Mouse (Mus musculus) adrenal gland, postnatal 36 days (tissue): ENCODE measurements around the gene Dlx3. TPM values are rescaled to one million over a fixed set of nuclear protein-coding genes. Genes with fewer than 3 reads are reported as not detected.
A peak's percentile ranks its signal among the peaks of the same experiment; 100 is the strongest.

Source experiments
- DNase-seq, 2 experiments: peaks; one replicate each; pipeline ENCODE4 v3.0.0; 2021; ENCODE audit warnings: mixed read lengths in 1 of 2
- long read RNA-seq, 2 experiments: library from polyadenylated mRNA; stranded (forward); transcript quantifications; one replicate each; pipeline ENCODE4 v2.0.0; 2021; ENCODE audit warnings: borderline sequencing depth in 2 of 2
- total RNA-seq, 2 experiments: library from RNA; stranded (reverse); gene quantifications; 2 replicates each; pipeline ENCODE4 v1.2.3; 2021

Gene Dlx3
- total RNA-seq, result not detected
- long read RNA-seq, experiment 1, result 0 reads
- long read RNA-seq, experiment 2, result 0 reads

DNA sequence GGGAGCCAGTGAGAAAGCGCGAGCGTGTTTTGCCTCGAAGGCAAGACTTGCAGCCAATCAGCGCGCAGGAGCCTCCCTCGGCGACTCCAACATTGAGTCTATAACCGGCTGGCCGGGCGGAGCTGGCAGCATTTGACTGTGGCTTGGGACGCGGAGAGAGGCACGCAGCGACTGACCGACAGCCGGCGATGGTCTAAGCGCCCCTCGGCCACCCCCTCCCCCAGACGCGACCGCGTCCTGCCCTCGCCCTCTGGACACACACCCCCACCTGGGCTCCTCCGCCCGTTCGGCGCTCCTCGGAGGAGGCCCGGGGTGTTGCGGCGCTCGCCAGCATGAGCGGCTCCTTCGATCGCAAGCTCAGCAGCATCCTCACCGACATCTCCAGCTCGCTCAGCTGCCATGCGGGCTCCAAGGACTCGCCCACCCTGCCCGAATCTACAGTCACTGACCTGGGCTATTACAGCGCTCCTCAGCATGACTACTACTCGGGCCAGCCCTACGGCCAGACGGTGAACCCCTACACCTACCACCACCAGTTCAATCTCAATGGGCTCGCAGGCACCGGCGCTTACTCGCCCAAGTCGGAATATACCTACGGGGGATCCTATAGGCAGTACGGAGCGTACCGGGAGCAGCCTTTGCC lies at the start of gene Dlx3:
Gene Dlx3 (plus strand): TSS at position 130 of the 643 bp plus-strand sequence.
- peak; percentile 51 to 61 for DNase-seq

DNA sequence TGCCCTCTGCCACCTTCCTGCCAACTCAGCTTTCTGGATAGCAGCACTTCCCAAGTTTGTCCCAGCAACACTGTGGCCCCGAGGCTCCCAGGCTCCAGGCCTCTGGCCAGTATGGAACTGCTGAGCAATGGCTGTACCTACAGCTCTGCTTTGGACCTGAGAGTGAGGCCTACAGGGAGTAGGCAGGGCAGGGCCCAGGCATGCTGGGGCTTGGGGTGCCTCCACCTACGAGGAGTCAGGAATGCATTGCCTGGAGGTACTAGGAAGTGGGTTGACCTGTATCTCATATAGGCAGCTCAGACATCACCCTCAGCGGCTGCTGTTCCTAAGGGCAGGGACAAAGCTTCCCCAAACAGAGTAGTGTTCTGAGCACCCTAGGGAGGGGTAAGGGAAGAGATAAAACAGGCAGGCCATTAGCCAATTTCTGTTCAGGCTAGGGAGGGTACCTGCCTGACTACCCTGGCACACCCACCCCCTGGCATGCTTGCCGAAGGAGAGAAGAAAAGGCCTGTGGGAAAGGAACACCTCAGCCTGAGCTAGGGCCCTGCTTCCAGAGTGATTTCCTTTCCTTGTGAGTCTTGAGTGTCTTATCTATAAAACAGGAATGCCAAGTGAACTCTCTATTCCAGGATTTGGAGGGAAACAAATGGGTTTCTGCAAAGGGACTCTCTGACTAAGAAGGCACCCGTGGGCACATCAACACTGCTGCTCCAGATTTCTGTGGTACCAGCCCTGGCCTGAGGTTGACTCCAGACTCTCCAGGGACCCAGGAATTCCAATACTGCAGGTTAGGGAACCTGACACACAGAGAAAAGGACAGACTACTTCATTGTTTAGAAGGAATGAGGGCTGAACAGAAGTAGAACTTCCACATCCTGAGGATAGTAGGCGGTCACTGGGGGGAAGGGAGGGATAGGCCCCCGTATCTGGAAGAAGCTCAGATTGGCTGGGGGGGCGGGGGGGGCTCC lies 49.5 kb upstream of the Dlx3 start:
- DNase-seq, result no peak

DNA sequence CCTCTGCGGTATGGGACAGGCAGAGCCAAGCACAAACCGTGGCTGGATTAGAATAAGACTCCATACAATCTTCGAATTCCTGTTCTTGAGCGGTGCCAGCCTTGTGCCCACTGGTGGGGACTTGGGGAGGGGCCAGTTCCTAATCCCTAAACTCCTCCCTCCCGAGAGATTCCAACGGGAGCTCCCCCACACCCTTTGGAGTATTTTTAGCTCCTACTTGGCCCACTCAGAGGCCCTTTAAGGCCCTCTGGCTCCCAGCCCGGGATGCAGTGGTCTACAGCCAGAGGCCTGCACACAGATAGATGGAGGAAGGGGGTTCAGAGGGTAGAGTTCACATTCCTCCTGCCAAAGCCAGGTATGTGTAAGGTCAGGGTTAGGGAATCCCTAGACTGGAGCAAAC lies 48.7 kb upstream of the Dlx3 start:
- no peak for DNase-seq

DNA sequence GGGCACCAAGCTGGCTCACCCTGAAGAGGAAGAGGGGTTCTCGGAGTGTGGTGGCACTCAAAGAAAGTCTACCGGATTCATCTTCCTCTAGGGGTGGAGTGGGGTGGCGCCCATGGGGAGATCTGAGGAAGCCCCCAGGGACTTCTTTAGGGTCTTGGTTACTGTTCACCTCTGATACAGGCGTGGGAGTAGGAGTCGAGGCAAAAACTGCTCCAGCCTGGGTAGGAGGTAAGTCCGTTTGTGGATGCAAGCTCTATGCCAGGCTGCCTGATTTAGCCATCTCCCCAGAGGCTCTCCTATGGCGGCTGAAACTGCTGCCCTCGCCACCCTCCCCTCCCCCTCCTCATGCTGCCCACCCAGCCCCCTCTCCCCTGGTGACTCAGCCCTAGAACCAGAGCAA lies 47.8 kb upstream of the Dlx3 start:
- no peak for DNase-seq

DNA sequence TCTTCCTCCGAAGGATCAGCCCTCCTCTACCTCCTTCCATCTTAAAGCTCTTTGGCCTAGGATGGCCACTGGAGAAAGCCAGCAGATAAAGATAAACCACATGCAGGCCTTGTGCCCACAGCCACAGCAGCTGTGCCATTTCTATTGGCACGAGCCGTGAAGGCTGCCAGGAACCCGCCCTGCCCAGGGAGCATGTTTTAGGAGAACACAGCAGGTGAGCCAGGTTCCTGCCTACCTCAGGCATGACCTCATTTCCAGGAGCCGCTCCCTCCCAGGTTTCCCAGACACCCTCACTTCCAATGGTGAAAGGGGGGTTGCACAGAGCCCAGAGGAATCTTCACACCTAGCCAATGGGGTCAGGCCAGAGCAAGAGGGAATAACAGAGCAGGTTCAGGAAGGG lies 47.1 kb upstream of the Dlx3 start:
- no peak for DNase-seq

DNA sequence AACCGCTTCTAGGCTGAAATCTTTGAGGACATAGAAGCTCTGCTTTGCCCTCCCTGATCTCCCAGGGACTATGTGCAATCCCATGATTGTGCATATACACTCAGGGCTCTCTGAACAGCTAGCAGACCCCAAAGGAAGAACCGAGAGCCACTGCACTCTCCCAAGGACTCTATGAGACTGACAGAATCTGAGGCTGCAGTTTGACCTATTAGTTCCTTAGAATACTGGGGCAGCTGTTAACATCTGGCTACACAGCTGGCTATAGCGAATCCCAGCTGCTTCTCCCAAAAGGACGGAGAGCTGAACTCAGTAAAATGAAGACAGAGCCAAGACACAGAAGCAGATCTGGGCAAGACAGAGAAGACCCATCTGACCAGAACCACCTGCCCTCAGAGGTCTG lies 46.1 kb upstream of the Dlx3 start:
- no peak for DNase-seq

DNA sequence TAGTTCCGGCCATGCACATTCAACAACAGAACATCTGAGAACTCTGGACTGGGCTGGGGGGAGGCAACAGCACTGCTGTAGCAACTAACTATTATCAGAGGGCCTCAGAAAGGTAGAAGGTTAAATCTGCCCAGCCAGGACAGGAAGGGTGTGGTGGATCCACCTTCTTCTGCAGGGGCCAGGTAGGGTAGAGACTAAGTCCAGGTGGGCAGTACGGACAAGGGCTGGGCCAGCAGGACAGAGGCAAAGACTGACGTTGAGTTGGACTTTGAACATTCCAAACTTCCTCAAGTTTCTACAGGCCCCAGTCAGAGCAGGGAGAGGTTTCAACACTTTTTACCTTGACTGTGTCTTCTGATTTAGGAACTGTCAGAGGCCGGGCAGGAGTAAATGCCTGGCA lies 45.2 kb upstream of the Dlx3 start:
- no peak for DNase-seq

DNA sequence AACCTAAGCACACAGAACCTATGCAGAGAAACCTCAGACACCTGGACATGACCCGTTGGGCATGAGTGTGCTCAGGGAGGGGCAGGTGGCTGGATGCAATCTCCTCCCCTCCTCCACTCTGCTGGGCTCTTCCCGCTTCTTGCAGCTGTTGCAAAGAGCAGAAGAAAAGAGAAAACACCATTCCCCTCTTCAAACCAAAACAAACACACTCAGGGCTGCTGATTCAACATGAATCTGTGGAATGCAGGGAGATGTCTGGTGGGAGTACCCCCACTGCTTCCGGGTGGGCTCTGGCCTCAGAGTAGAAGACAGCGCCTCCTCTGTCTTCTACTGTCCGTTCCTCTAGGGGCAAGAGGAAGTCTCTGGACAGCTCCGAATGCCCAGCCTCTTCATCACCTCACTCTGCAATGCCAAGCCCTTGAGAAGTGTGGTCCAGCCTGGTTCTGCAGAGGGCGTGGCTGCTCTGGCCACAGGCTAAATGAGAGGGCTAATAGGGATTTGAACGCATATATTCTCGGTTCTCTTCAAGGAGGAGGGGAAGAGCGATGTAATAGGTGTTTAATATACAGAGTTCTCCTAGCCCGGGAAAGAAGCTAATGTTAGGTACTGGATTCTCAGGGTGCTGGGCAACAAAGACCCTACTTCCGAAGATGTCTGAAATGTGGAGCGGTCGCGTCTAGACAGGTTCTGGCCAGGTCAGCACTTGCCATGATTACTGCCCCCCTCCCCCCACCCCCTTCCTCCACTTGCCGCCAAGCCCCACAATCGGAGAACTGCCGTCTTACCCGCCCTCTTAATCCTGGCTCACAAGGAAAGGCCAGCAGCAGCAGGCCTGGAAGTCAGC lies 44.5 kb upstream of the Dlx3 start:
- no peak for DNase-seq

DNA sequence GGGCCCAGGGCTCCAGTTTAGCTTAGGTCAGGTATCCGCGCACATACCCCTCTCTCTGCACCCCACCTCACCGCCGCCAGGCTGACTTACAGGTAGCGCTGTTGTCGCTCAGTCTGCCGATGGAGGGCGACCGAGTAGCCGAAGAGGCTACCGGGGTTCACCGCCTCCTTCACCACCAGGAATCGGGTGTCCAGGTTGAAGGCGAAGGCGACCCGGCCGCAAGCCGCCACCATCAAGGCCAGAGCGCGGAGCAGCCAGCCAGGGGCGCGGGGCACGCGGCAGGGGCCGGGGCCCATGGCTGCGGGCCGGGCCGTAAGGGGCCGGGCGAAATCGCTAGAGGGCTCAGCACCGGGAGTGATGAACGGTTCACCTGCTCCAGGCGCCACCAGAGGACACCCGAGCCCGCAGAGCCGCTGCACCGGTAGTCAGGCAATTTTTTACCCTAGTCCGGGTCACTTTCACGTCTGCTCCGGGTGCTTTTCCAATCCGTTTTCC lies 43.8 kb upstream of the Dlx3 start:
- DNase-seq, result peak; percentile 66 to 76

DNA sequence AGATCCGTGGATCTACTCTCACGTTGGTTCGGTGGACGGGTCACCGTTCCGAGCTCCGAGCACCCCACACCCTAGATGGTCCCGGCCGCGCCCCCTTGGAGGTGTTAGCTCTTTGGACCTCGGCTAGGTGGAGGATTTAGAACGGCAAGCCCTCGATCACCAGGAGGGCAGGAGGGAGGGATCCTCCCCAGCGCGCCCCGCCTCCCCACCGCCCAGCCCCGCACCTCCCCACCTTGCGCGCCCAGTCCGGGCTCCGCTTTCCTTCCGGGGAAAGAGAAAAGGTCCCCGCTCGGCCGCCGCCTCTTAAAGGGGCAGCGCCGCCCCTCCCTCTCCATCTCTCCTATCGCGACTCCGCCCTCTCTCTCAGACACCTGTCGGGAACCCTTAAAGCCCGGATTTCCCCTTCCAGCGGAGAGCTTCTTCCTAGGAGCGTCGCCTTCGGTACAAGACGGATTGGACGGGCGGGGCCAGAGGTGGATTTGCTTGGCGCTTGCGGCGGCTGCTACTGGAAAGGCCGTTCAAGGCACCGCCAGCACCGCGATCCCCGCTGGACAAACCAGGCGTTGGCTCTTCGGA lies 43.3 kb upstream of the Dlx3 start, which contains the start of gene Itga3:
Gene Itga3 (minus strand): TSS at position 266 of the 576 bp plus-strand sequence.
- DNase-seq, result peak; percentile 88 to 90

DNA sequence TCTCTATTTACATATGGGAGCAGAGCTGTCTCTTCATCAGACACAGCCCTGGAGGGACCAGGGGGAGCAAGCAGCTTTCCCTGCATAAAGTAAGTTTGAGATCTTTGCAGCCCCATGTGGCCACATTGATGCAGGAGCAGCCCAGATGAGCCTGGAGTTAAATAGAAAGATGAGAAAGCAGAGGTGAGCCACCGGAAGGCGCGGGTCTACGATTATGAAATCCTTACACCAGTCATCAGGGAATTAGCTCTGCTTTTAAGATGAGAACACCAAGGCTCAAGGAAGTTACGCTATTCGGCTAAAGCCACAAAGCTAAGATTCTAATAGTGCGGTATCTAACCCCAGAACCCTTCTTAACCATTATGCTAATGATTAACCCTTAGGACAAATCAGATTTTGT lies 42.0 kb upstream of the Dlx3 start:
- no peak for DNase-seq

DNA sequence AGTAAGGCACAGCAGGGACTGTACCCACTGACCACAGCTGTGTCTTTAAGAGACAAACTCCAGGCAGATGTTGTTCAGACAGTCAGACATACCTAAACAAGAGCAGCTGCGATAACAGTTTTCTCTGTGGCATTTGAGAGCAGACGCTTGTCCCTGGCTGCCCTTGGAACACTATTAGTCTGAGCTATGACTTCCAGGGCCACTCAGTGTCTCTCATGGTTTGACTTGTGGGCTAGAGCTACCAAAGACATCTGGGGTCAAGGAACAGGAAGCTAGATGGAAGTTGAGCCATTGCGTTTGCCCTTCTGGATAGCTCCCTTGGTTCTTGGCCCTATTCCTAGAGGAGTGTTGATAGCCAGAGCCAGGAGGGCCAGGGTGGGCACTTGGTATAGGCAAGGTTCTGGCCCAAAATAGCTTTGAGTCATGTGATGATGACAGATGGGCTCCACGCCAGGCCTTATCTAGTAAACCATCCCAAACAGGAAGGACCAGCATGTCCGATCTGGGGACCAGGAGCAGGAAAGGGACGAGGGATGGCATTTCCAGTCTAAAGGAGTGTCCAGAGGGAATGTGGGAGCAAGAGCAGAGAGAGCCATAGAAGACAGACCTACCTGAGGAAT lies 40.6 kb upstream of the Dlx3 start:
- peak; percentile 75 to 78 for DNase-seq

DNA sequence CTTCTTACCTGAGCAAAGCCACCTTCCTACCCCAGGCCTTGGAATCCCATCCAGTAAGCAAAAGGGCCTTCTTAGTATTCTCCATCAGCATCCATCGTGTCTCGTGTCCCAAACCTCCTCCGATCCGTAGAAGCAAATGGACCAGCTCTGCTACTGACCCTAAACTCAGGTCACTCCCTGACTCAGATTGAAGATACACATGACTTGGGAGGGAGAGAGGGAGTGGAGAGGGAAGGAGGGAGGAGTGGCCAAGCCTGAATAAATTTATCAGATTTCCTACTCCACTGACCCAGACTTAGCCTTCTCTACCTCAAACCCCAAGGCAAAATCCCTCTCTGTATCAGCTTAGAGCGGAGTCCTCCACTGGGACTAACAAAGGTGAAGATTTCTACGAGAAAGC lies 39.1 kb upstream of the Dlx3 start:
- no peak for DNase-seq

DNA sequence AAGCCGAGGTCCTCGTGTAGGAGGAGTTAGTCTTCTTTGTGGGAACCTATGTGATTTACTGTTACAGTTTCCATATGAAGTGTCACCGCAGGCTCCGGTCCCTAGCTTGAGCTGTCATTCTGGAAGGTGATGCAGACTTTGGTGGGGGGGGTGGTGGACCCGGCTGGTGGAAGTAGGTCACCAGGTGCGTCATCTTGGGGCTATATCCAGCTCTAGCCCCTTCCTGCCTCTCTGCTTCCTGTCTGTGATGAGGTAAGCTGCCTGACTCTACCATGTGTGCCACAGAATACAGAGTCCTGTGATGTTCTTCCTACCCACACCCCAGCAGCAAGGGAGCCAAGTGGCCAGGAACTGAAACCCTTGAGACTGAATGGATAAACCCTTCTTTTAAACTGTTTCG lies 37.0 kb upstream of the Dlx3 start:
- DNase-seq, result no peak

DNA sequence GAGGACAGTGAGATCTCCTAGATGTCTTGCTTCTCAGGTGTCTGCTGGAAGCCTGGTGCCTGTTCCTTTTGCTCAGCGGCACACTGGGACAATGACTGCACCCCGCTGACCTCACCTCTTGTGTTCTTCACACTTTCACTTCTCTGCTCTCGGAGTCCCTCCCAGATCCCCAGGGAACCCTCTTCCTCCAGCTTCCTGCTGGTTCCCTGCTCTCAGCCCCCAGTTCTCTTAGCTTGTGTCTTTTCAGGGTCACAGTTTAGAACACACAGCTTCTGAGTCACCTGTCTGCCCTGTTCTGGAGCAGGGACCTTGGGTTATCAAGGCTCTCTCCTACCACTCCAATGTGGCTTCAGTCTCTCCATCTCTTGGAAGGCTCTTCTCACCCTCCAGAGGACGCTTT lies 35.7 kb upstream of the Dlx3 start:
- peak in 1 of 2 experiments; percentile 42 for DNase-seq

DNA sequence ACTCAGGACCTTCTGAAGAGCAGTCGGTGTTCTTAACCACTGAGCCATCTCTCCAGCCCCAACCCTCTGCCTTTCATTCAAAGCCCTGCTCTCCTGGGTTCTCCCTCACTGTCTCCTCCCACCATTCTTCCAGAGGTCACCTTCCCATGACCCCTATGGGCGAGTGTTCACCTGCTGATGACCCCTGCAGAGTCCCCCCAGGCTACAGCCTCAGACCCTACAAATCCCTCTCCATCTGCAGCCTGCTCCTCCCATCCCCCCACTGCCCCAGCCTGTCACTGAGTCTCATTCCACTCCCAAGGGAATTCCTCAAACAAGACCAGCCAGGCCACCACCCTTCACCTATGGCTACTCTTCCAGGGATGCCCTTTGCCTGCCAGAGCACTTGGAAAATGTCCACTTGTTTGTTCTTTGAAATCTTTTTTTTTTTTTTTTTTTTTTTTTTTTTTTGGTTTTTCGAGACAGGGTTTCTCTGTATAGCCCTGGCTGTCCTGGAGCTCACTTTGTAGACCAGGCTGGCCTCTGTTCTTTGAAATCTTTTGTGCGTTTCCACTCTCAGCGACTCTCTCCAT lies 35.0 kb upstream of the Dlx3 start:
- no peak for DNase-seq

DNA sequence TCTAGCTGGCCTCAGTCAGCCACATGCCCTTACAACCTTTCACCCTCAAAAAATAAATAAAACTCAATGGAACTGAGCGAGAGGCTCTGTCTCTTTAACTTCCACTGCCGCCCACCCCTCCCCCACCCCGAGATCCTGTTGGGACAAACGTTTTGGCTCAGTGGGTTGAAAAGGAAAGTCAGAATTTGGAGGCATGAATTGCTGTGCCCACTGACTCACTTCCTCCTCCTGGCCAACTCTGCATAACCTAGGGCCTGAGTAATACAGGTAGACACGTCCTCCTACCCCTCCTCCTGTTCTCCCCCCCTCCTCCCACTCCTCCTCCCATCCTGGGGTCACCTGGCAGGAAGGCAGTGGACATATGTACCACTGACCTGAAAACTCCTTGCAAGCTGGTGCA lies 34.2 kb upstream of the Dlx3 start:
- no peak for DNase-seq

DNA sequence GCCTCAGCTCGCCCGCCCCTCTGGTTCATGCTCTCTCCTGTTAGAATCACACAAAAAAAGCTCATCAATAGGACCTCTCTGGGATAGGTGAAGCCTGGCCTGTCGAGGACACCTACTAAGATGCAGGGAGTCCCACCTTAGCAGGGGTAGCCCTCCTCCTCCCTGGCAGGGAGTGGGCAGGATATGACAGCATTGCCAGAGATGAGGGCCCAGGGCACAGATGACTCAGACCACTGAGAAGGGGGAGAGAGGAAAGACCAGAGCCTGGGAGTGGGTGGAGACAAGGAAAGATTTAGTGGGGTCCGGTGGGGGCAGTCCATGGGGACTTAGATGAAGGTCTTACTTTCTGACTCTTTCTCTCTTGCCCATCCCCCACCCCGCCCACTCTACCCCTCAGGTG lies 33.7 kb upstream of the Dlx3 start:
- peak in 1 of 2 experiments; percentile 50 for DNase-seq

DNA sequence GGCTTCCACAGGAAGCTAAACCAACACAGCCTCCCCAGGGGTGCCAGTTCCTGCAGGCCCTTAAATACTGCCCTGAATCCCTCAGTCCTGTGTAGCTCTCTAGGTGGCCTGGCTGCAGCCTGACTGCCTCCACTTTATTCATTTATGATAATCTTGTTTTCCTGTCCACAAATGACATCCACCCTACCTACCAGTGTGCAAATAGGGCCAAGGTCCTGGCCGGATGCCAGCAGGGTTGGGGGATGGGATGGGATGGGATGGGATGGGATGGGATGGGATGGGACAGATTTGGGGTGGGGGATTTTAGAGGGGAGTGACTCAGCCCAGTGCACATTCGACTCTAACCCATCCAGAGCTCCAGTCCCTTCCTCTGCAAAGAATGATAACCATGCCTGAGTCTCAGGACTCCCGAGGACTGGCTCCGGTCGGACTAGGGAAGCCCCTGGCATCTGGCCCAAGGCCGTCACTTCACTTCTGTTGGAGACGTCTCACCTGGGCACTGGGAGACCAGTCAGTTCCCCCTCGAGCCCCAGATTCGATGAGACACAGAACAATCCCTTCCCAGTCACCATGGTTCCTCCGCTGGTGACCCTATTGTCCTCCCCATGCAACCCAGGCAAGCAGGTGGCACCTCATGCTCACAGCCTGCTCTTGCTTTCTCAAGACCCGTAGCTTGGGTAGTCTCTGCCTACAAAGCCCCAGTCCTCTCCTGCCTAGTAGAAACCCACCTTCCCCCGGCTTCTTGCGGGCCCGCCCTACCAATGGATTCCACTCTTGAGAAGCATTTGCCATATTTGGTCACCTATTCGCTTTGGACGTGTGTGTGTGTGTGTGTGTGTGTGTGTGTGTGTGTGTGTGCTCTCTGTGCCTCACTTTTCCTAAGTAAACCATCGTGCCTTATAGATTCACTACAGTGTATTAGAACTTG lies 32.4 kb upstream of the Dlx3 start:
- DNase-seq, result no peak

DNA sequence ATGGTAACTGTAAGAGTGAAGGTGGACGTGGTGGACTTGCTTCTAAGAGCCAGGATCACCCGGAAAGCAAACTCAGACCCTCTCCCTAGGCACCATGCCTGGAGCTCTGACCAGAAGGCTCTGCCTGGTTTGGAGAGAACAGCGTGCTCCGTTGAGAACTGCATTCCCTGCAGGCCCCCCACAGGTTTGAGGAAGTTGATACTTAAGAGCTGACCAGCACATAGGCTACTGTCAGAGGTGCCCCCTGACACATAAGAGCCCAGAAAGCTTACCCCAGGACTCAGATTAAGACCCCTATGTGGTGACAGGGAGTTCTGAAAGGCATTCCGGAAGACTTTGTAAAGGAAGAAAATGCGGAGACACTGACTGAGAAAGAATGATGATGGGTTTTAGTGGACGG lies 31.6 kb upstream of the Dlx3 start:
- no peak for DNase-seq
